9 mouse cellular contexts compared by ENCODE assay signal in genomic region chr11:76524947-76525346, GRCm38 (mm10).
DNase-seq lines count a peak whose midpoint lies in the region; ATAC-seq and TF ChIP-seq lines count a peak whose summit lies in the region.
"Had no signal": no experiment of that assay in that cellular context is flagged by ENCODE, and none has a peak within 500 bp of the region (broad histone marks: within the 10 kb centered on the region; RNA-seq: fewer than 3 reads in every experiment).

No protein-coding gene starts in this region.

- no peak for TF ChIP-seq POLR2A in cerebellum, adult 2 months (IDR thresholded peaks at IDR 0.05; ENCODE audit: borderline replicate concordance, insufficient read depth, low read length)

- H3K4me2 ChIP-seq in liver, embryonic 14.5 days (ENCODE audit: low read depth): no peak overlapping the region
- no peak overlapping the region for H3K4me2 ChIP-seq in neural tube, embryonic 14.5 days (ENCODE audit: low read depth, low read length)
- H3K4me2 ChIP-seq: heart, embryonic 13.5 days had no signal

- WGBS in cerebellum, adult 2 months: 3% methylated on average over 8 of the region's 8 CpGs
- 6% methylated on average over 8 of the region's 8 CpGs for WGBS in liver, embryonic 14.5 days (ENCODE audit: insufficient replicate concordance)
- WGBS in neural tube, embryonic 14.5 days: 8% methylated on average over 8 of the region's 8 CpGs

- ATAC-seq in liver, embryonic 14.5 days (ENCODE audit: insufficient read depth): no peak
- 0 out of 2 replicates have a peak, but pooled peaks have one; percentile 52 for ATAC-seq in neural tube, embryonic 14.5 days (ENCODE audit: low read depth)

- H3K4me1 ChIP-seq in cerebellum, adult 2 months (ENCODE audit: control insufficient read depth, insufficient read depth, low read length): peaks cover 7% of the 10 kb centered on the region
- no peaks in the 10 kb centered on the region for H3K4me1 ChIP-seq in liver, embryonic 14.5 days (replicated peaks; ENCODE audit: control insufficient read depth in 2 of 2, insufficient read depth in 2 of 2, low read length in 1 of 2)
- peaks cover 9% of the 10 kb centered on the region; the same call in 1 of the 2 replicates for H3K4me1 ChIP-seq in neural tube, embryonic 14.5 days (ENCODE audit: control insufficient read depth, insufficient read depth, low read length)

- peak; percentile 88 for TF ChIP-seq CTCF in cerebellum, adult 2 months (IDR thresholded peaks at IDR 0.05; ENCODE audit: borderline replicate concordance, insufficient read depth, low read depth, low read length)
- peak; percentile 91 for TF ChIP-seq CTCF in liver, embryonic 14.5 days (IDR thresholded peaks at IDR 0.05; ENCODE audit: low read depth)

- TF ChIP-seq EP300 in liver, embryonic 14.5 days (IDR thresholded peaks at IDR 0.05; ENCODE audit: low read depth): no peak

- no peak overlapping the region for H3K27ac ChIP-seq in cerebellum, adult 2 months (ENCODE audit: insufficient read depth, low read length)
- H3K27ac ChIP-seq in liver, embryonic 14.5 days: no peak overlapping the region
- no peak overlapping the region for H3K27ac ChIP-seq in neural tube, embryonic 14.5 days (ENCODE audit: low read depth, low read length)
- H3K27ac ChIP-seq: heart, embryonic 13.5 days had no signal

- no peak overlapping the region for H3K9ac ChIP-seq in liver, embryonic 14.5 days (replicated peaks)
- no peak overlapping the region for H3K9ac ChIP-seq in neural tube, embryonic 14.5 days (replicated peaks; ENCODE audit: low read depth, low read length)
- H3K9ac ChIP-seq: heart, embryonic 13.5 days had no signal

- H3K9me3 ChIP-seq in liver, embryonic 14.5 days (ENCODE audit: control insufficient read depth, low read length): no peaks in the 10 kb centered on the region
- H3K9me3 ChIP-seq in neural tube, embryonic 14.5 days (ENCODE audit: control insufficient read depth, low read length): no peaks in the 10 kb centered on the region
- H3K9me3 ChIP-seq: heart, embryonic 13.5 days had no signal

- DNase-seq in CD4-positive, CD25-positive, alpha-beta regulatory T cell, adult 2 months (ENCODE audit: low read depth, low spot score): peak; percentile 77
- peak; percentile 90 for DNase-seq in MN1 (ENCODE audit: low spot score)
- peak; percentile 72 to 76 for DNase-seq in cerebellum, adult 2 months
- DNase-seq in forelimb bud, embryonic 11.5 days (ENCODE audit: low read depth, low spot score): peak; percentile 85
- DNase-seq in kidney, adult 9 months: peak; percentile 81
- DNase-seq in liver, embryonic 14.5 days (ENCODE audit: low read depth in 3 of 3, low spot score in 3 of 3): peak; percentile 16 to 20 (median 17)
- DNase-seq in yolk sac, embryonic 10.5 days (ENCODE audit: low spot score): peak; percentile 33

- H3K27me3 ChIP-seq in cerebellum, adult 2 months (ENCODE audit: control insufficient read depth, insufficient read depth, low read length): no peaks in the 10 kb centered on the region; the same call in 1 of the 2 replicates
- no peaks in the 10 kb centered on the region for H3K27me3 ChIP-seq in liver, embryonic 14.5 days (ENCODE audit: control insufficient read depth, insufficient read depth, low read length)
- H3K27me3 ChIP-seq in neural tube, embryonic 14.5 days (ENCODE audit: control insufficient read depth, insufficient read depth, low read length): no peaks in the 10 kb centered on the region
- H3K27me3 ChIP-seq: heart, embryonic 13.5 days had no signal

- H3K36me3 ChIP-seq in liver, embryonic 14.5 days (replicated peaks; ENCODE audit: control insufficient read depth, insufficient read depth, low read depth): no peaks in the 10 kb centered on the region
- H3K36me3 ChIP-seq in neural tube, embryonic 14.5 days (ENCODE audit: control insufficient read depth, insufficient read depth, low read length): no peaks in the 10 kb centered on the region
- H3K36me3 ChIP-seq: heart, embryonic 13.5 days had no signal

- no peak overlapping the region for H3K4me3 ChIP-seq in cerebellum, adult 2 months (replicated peaks; ENCODE audit: insufficient read depth, low read depth, low read length)
- no peak overlapping the region for H3K4me3 ChIP-seq in liver, embryonic 14.5 days (ENCODE audit: insufficient read depth in 1 of 2, low read depth in 2 of 2, low read length in 2 of 2)
- no peak overlapping the region for H3K4me3 ChIP-seq in neural tube, embryonic 14.5 days (ENCODE audit: low read depth, low read length)
- H3K4me3 ChIP-seq: heart, embryonic 13.5 days had no signal

Comparison
In these comparisons a context has a peak if more than half of its experiments do, and no peak if none do; other contexts are left out.
1. DNase-seq: peak in every context shown above with its lines; median percentile 90 in MN1; 85 in forelimb bud, embryonic 11.5 days; 81 in kidney, adult 9 months; 77 in CD4-positive, CD25-positive, alpha-beta regulatory T cell, adult 2 months; 74 in cerebellum, adult 2 months; 33 in yolk sac, embryonic 10.5 days; 17 in liver, embryonic 14.5 days.